Mouse (Mus musculus) MEL (cell line): ENCODE data around the gene Rpia. TPM values are rescaled to one million over a fixed set of nuclear protein-coding genes. Genes with fewer than 3 reads are reported as not detected.

Source experiments
- DNase-seq: peaks from one replicate; pipeline ENCODE4 v3.0.0; 2011; ENCODE audit warnings: low read depth, low spot score
- H3K27ac ChIP-seq: 2 replicates; pipeline ENCODE4 v1.5.1; 2012; ENCODE audit warnings: low read depth, mild to moderate bottlenecking, control low read depth, low read length, moderate library complexity; ENCODE audit not compliant: control insufficient read depth
- H3K27me3 ChIP-seq, 2 experiments: fragments of 150-350 bp in 1 of 2; sonication (generic) in 1 of 2; 2 replicates each; pipeline ENCODE4 v1.6.1; 2012; ENCODE audit warnings: low read length in 2 of 2, mild to moderate bottlenecking in 2 of 2, improper control_type of control experiment in 1 of 2, moderate library complexity in 1 of 2; ENCODE audit not compliant: insufficient read depth in 2 of 2, control insufficient read depth in 1 of 2
- H3K36me3 ChIP-seq, 2 experiments: 2 replicates each; pipeline ENCODE4 v1.6.1; 2012 to 2014; ENCODE audit warnings: low read length in 2 of 2, improper control_type of control experiment in 1 of 2, inconsistent platforms in 1 of 2, mild to moderate bottlenecking in 1 of 2; ENCODE audit not compliant: insufficient read depth in 2 of 2, control insufficient read depth in 1 of 2
- H3K4me1 ChIP-seq, 2 experiments: fragments of 150-350 bp in 1 of 2; sonication (generic) in 1 of 2; 2 replicates each; pipeline ENCODE4 v1.6.1; 2012; ENCODE audit warnings: low read length in 2 of 2, improper control_type of control experiment in 1 of 2, mild to moderate bottlenecking in 1 of 2; ENCODE audit not compliant: insufficient read depth in 2 of 2, control insufficient read depth in 1 of 2
- H3K4me3 ChIP-seq, 2 experiments: fragments of 150-350 bp in 1 of 2; sonication (generic) in 1 of 2; 2 replicates each; pipeline ENCODE4 v1.5.1; 2012; ENCODE audit warnings: low read depth in 2 of 2, low read length in 2 of 2, mild to moderate bottlenecking in 2 of 2, moderate library complexity in 2 of 2, control low read depth in 1 of 2, improper control_type of control experiment in 1 of 2; ENCODE audit not compliant: control insufficient read depth in 1 of 2, insufficient read depth in 1 of 2
- H3K79me2 ChIP-seq: 2 replicates; pipeline ENCODE4 v1.6.1; 2012; ENCODE audit warnings: mild to moderate bottlenecking, low read length, moderate library complexity; ENCODE audit not compliant: control insufficient read depth, poor library complexity, insufficient read depth
- H3K9ac ChIP-seq: 2 replicates; pipeline ENCODE4 v1.6.1; 2012; ENCODE audit warnings: low read depth, mild to moderate bottlenecking, control low read depth, low read length, moderate library complexity; ENCODE audit not compliant: control insufficient read depth, poor library complexity, severe bottlenecking
- H3K9me3 ChIP-seq: fragments of 150-350 bp; sonication (generic); replicated peaks from 2 replicates; pipeline ENCODE4 v1.6.1; 2012; ENCODE audit warnings: mild to moderate bottlenecking, low read length, improper control_type of control experiment, moderate library complexity; ENCODE audit not compliant: insufficient read depth
- BHLHE40 ChIP-seq: IDR thresholded peaks from 2 replicates; pipeline ENCODE4 v1.6.1; 2012; ENCODE audit warnings: low read depth, mild to moderate bottlenecking, inconsistent platforms, low read length, improper control_type of control experiment, borderline replicate concordance
- CHD1 ChIP-seq: IDR thresholded peaks from 2 replicates; pipeline ENCODE4 v1.6.1; 2012; ENCODE audit warnings: low read depth, mild to moderate bottlenecking, inconsistent platforms, low read length, improper control_type of control experiment
- CHD2 ChIP-seq: IDR thresholded peaks from 2 replicates; pipeline ENCODE4 v1.6.1; 2011; ENCODE audit warnings: low read length, improper control_type of control experiment
- CTCF ChIP-seq, 3 experiments: IDR thresholded peaks in 2 of 3; conservative IDR thresholded peaks in 1 of 3; 2 replicates each; pipeline ENCODE4 v1.5.1; 2011 to 2012; ENCODE audit warnings: low read length in 3 of 3, low read depth in 2 of 3, mild to moderate bottlenecking in 2 of 3, improper control_type of control experiment in 1 of 3, inconsistent platforms in 1 of 3, mixed read lengths in 1 of 3, moderate library complexity in 1 of 3; ENCODE audit not compliant: control insufficient read depth in 1 of 3, insufficient read depth in 1 of 3, poor library complexity in 1 of 3, severe bottlenecking in 1 of 3
- E2F4 ChIP-seq: IDR thresholded peaks from 2 replicates; pipeline ENCODE4 v1.6.1; 2011; ENCODE audit warnings: low read depth, low read length, improper control_type of control experiment, borderline replicate concordance
- ELF1 ChIP-seq: IDR thresholded peaks from 2 replicates; pipeline ENCODE4 v1.6.1; 2014; ENCODE audit warnings: low read depth, mild to moderate bottlenecking, inconsistent platforms, low read length, improper control_type of control experiment, moderate library complexity
- EP300 ChIP-seq, 2 experiments: IDR thresholded peaks; 2 replicates each; pipeline ENCODE4 v1.6.1; 2011; ENCODE audit warnings: improper control_type of control experiment in 2 of 2, low read length in 2 of 2, low read depth in 1 of 2, mild to moderate bottlenecking in 1 of 2
- ETS1 ChIP-seq: IDR thresholded peaks from 2 replicates; pipeline ENCODE4 v1.6.1; 2012; ENCODE audit warnings: low read depth, mild to moderate bottlenecking, inconsistent platforms, low read length, improper control_type of control experiment, moderate library complexity
- GATA1 ChIP-seq: IDR thresholded peaks from 2 replicates; pipeline ENCODE4 v1.6.1; 2011; ENCODE audit warnings: low read depth, low read length, improper control_type of control experiment
- HCFC1 ChIP-seq: IDR thresholded peaks from 2 replicates; pipeline ENCODE4 v1.6.1; 2012; ENCODE audit warnings: low read depth, mild to moderate bottlenecking, inconsistent platforms, low read length, improper control_type of control experiment, moderate library complexity
- JUND ChIP-seq: IDR thresholded peaks from 2 replicates; pipeline ENCODE4 v1.6.1; 2011; ENCODE audit warnings: low read depth, mild to moderate bottlenecking, improper control_type of control experiment, low read length
- KAT2A ChIP-seq: conservative IDR thresholded peaks from 2 replicates; pipeline ENCODE4 v1.6.1; 2012; ENCODE audit warnings: low read depth, low read length, improper control_type of control experiment, inconsistent platforms
- MAFK ChIP-seq: IDR thresholded peaks from 2 replicates; pipeline ENCODE4 v1.6.1; 2011; ENCODE audit warnings: low read depth, mild to moderate bottlenecking, low read length, improper control_type of control experiment, borderline replicate concordance
- MAX ChIP-seq: IDR thresholded peaks from 2 replicates; pipeline ENCODE4 v1.6.1; 2011; ENCODE audit warnings: low read length, improper control_type of control experiment
- MAZ ChIP-seq: IDR thresholded peaks from 2 replicates; pipeline ENCODE4 v1.6.1; 2012; ENCODE audit warnings: low read depth, mild to moderate bottlenecking, inconsistent platforms, low read length, improper control_type of control experiment
- MEF2A ChIP-seq: IDR thresholded peaks from 2 replicates; pipeline ENCODE4 v1.6.1; 2014; ENCODE audit warnings: low read depth, mild to moderate bottlenecking, inconsistent platforms, low read length, improper control_type of control experiment; ENCODE audit not compliant: poor library complexity, insufficient replicate concordance, severe bottlenecking; ENCODE audit errors: extremely low read depth
- MXI1 ChIP-seq: IDR thresholded peaks from 2 replicates; pipeline ENCODE4 v1.6.1; 2011; ENCODE audit warnings: mild to moderate bottlenecking, low read depth, low read length, improper control_type of control experiment
- MYB ChIP-seq: IDR thresholded peaks from 2 replicates; pipeline ENCODE4 v1.6.1; 2011; ENCODE audit warnings: mild to moderate bottlenecking, low read depth, low read length, improper control_type of control experiment
- MYC ChIP-seq: IDR thresholded peaks from 2 replicates; pipeline ENCODE4 v1.6.1; 2011; ENCODE audit warnings: low read depth, mild to moderate bottlenecking, low read length, improper control_type of control experiment, moderate library complexity
- NELFE ChIP-seq: IDR thresholded peaks from 2 replicates; pipeline ENCODE4 v1.6.1; 2011; ENCODE audit warnings: low read depth, low read length, improper control_type of control experiment
- NRF1 ChIP-seq: IDR thresholded peaks from 2 replicates; pipeline ENCODE4 v1.6.1; 2014; ENCODE audit warnings: low read depth, mild to moderate bottlenecking, inconsistent platforms, low read length, improper control_type of control experiment, moderate library complexity; ENCODE audit not compliant: poor library complexity, insufficient read depth, severe bottlenecking
- POLR2A ChIP-seq, 2 experiments: IDR thresholded peaks; 2 replicates each; pipeline ENCODE4 v1.6.1; 2011 to 2012; ENCODE audit warnings: low read length in 2 of 2, mild to moderate bottlenecking in 2 of 2, control low read depth in 1 of 2, improper control_type of control experiment in 1 of 2, low read depth in 1 of 2, moderate library complexity in 1 of 2; ENCODE audit not compliant: control insufficient read depth in 1 of 2, insufficient read depth in 1 of 2, poor library complexity in 1 of 2
- POLR2AphosphoS2 ChIP-seq: IDR thresholded peaks from 2 replicates; pipeline ENCODE4 v1.6.1; 2011; ENCODE audit warnings: low read length, improper control_type of control experiment
- POLR2AphosphoS5 ChIP-seq: IDR thresholded peaks from 2 replicates; pipeline ENCODE4 v1.6.1; 2012; ENCODE audit warnings: low read depth, borderline replicate concordance, mild to moderate bottlenecking, inconsistent platforms, low read length, moderate library complexity, mixed read lengths
- RAD21 ChIP-seq: IDR thresholded peaks from 2 replicates; pipeline ENCODE4 v1.6.1; 2011; ENCODE audit warnings: mild to moderate bottlenecking, low read depth, low read length, improper control_type of control experiment
- RCOR1 ChIP-seq: IDR thresholded peaks from 2 replicates; pipeline ENCODE4 v1.6.1; 2012; ENCODE audit warnings: low read depth, mild to moderate bottlenecking, inconsistent platforms, low read length, improper control_type of control experiment
- SIN3A ChIP-seq: IDR thresholded peaks from 2 replicates; pipeline ENCODE4 v1.6.1; 2012; ENCODE audit warnings: low read length, improper control_type of control experiment, inconsistent platforms
- SMC3 ChIP-seq: IDR thresholded peaks from 2 replicates; pipeline ENCODE4 v1.6.1; 2011; ENCODE audit warnings: low read depth, low read length, improper control_type of control experiment
- TAL1 ChIP-seq: IDR thresholded peaks from 2 replicates; pipeline ENCODE4 v1.6.1; 2012; ENCODE audit warnings: mild to moderate bottlenecking, inconsistent platforms, low read length, moderate library complexity, mixed read lengths
- TBP ChIP-seq: IDR thresholded peaks from 2 replicates; pipeline ENCODE4 v1.8.0; 2011; ENCODE audit warnings: low read depth, low read length, improper control_type of control experiment
- TCF12 ChIP-seq: IDR thresholded peaks from 2 replicates; pipeline ENCODE4 v1.6.1; 2014; ENCODE audit warnings: low read depth, mild to moderate bottlenecking, inconsistent platforms, low read length, improper control_type of control experiment, moderate library complexity
- UBTF ChIP-seq: IDR thresholded peaks from 2 replicates; pipeline ENCODE4 v1.6.1; 2012; ENCODE audit warnings: low read depth, mild to moderate bottlenecking, inconsistent platforms, low read length, improper control_type of control experiment, moderate library complexity, borderline replicate concordance; ENCODE audit not compliant: insufficient read depth
- USF1 ChIP-seq: IDR thresholded peaks from 2 replicates; pipeline ENCODE4 v1.6.1; 2014; ENCODE audit warnings: low read depth, mild to moderate bottlenecking, inconsistent platforms, low read length, improper control_type of control experiment, moderate library complexity
- ZC3H11A ChIP-seq: IDR thresholded peaks from 2 replicates; pipeline ENCODE4 v1.6.1; 2012; ENCODE audit warnings: low read depth, mild to moderate bottlenecking, inconsistent platforms, low read length, improper control_type of control experiment
- ZKSCAN1 ChIP-seq: IDR thresholded peaks from 2 replicates; pipeline ENCODE4 v1.6.1; 2012; ENCODE audit warnings: low read depth, mild to moderate bottlenecking, inconsistent platforms, low read length, improper control_type of control experiment, moderate library complexity
- ZMIZ1 ChIP-seq: IDR thresholded peaks from 2 replicates; pipeline ENCODE4 v1.6.1; 2012; ENCODE audit warnings: low read depth, mild to moderate bottlenecking, inconsistent platforms, low read length, improper control_type of control experiment, moderate library complexity
- ZNF384 ChIP-seq: IDR thresholded peaks from 2 replicates; pipeline ENCODE4 v1.6.1; 2012; ENCODE audit warnings: low read depth, mild to moderate bottlenecking, inconsistent platforms, low read length, improper control_type of control experiment
- polyA plus RNA-seq, 2 experiments: library from polyadenylated mRNA; stranded (reverse) in 1 of 2; unstranded in 1 of 2; fragments of >175 nt in 1 of 2; fragments of >200 nt in 1 of 2; gene quantifications; 2 replicates each; pipeline versions ENCODE4 v1.2.1 to v1.2.4; 2012; ENCODE audit warnings: low replicate concordance in 2 of 2, low read depth in 1 of 2; ENCODE audit not compliant: insufficient read length in 2 of 2, insufficient read depth in 1 of 2, missing spikeins in 1 of 2
- total RNA-seq: library from RNA; depleted of rRNA; stranded (reverse); fragments of 300-350 nt; gene quantifications from 2 replicates; pipeline ENCODE4 v1.2.3, GENCODE M21; 2012

The Rpia gene
- total and polyA plus RNA-seq, 3 experiments: 93.4 to 238 (median 180) TPM

DNA sequence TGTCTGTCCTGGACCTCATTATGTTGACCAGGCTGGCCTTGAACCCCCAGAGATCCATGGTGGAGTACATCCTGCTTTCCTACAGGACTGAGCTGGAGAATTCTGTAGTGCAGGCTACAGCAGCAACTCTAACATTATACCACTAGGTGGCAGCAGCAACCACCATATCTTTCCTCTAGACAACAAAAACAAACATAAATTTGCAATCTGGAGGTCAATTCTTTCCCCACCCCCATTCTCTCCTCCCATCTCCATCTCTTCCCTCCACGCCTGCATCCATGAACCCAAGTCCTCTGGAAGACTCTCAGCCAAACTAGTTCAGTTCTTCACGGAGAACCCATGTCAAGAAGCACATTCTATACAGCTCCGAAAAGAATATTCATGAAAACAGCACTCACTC lies 12.6 kb upstream of the Rpia start:
- Histone ChIP-seq H3K27ac (no peak overlapping the region), H3K27me3 (no peaks in the 10 kb centered on the region), H3K4me1 (peaks cover 8 to 9% of the 10 kb centered on the region in 2 experiments; a peak in 3 of 4 replicates), H3K79me2 (no peaks in the 10 kb centered on the region), H3K9me3 (no peaks in the 10 kb centered on the region), H3K4me3 (peak overlapping the region; percentile 34 to 36), H3K9ac (no peak overlapping the region), H3K36me3 (peaks cover 0 to 6% of the 10 kb centered on the region in 2 experiments; a peak in 2 of 4 replicates)
- TF ChIP-seq EP300 (IDR thresholded peaks at IDR 0.05; ENCODE audit: low read depth in 1 of 2, low read length in 2 of 2) (no peak), ZC3H11A (peak; percentile 58), CHD1 (no peak), HCFC1 (no peak), POLR2A (IDR thresholded peaks at IDR 0.05; ENCODE audit: control insufficient read depth in 1 of 2, insufficient read depth in 1 of 2, low read depth in 1 of 2, low read length in 2 of 2, poor library complexity in 1 of 2) (no peak), SMC3 (peak; percentile 60), POLR2AphosphoS5 (no peak), MXI1 (0 out of 2 replicates have a peak, but pooled peaks have one; percentile 25), RCOR1 (peak; percentile 34; the same call in 1 of the 2 replicates), MYB (no peak), CTCF (IDR thresholded peaks at IDR 0.05 in 2 of 3, conservative IDR thresholded peaks at IDR 0.05 in 1 of 3; ENCODE audit: control insufficient read depth in 1 of 3, insufficient read depth in 1 of 3, low read depth in 2 of 3, low read length in 3 of 3, poor library complexity in 1 of 3, severe bottlenecking in 1 of 3) (peak; percentile 55 to 86 (median 81)), GATA1 (0 out of 2 replicates have a peak, but pooled peaks have one; percentile 5), USF1 (no peak), MAX (no peak), ZMIZ1 (no peak), UBTF (no peak), TBP (no peak), KAT2A (no peak), TAL1 (no peak), ZKSCAN1 (no peak), MAZ (no peak), JUND (peak; percentile 23; the same call in 1 of the 2 replicates), MYC (no peak), ETS1 (no peak), E2F4 (no peak), ZNF384 (no peak), POLR2AphosphoS2 (no peak), BHLHE40 (no peak), SIN3A (peak; percentile 47), CHD2 (no peak; the same call in 1 of the 2 replicates), ELF1 (no peak), TCF12 (0 out of 2 replicates have a peak, but pooled peaks have one; percentile 9), NELFE (no peak), RAD21 (peak; percentile 75), MAFK (0 out of 2 replicates have a peak, but pooled peaks have one; percentile 29), MEF2A (no peak), NRF1 (no peak)
- DNase-seq: peak; percentile 86
